Mouse (Mus musculus) forebrain, postnatal 0 days (tissue): ENCODE results near the gene Klf15. TPM values are rescaled to one million over a fixed set of nuclear protein-coding genes. Genes with fewer than 3 reads are reported as not detected.

ENCODE experiments used
- ATAC-seq: fragments of 200-750 bp; cut with Nextera tagmentation; 2 replicates; pipeline ENCODE4 v1.8.0; 2017; ENCODE audit warnings: mild to moderate bottlenecking, moderate library complexity
- DNase-seq: peaks from one replicate; pipeline ENCODE4 v3.0.0-alpha.2; 2015
- H3K27ac ChIP-seq: fragments of 300-500 bp; sonication (generic); 2 replicates; pipeline ENCODE4 v1.5.1; 2014; ENCODE audit warnings: low read depth, mild to moderate bottlenecking, antibody characterized with exemption, low read length, moderate library complexity, mixed read lengths
- H3K27me3 ChIP-seq: fragments of 300-500 bp; sonication (generic); 2 replicates; pipeline ENCODE4 v1.6.1; 2014; ENCODE audit warnings: mild to moderate bottlenecking, low read length, mixed read lengths; ENCODE audit not compliant: insufficient read depth
- H3K36me3 ChIP-seq: fragments of 300-500 bp; sonication (generic); 2 replicates; pipeline ENCODE4 v1.6.1; 2014; ENCODE audit warnings: mild to moderate bottlenecking, moderate library complexity; ENCODE audit not compliant: insufficient read depth
- H3K4me1 ChIP-seq: fragments of 300-500 bp; sonication (generic); 2 replicates; pipeline ENCODE4 v1.6.1; 2014; ENCODE audit warnings: antibody characterized with exemption; ENCODE audit not compliant: insufficient read depth
- H3K4me2 ChIP-seq: fragments of 300-500 bp; sonication (generic); 2 replicates; pipeline ENCODE4 v1.6.1; 2014; ENCODE audit warnings: low read depth, mild to moderate bottlenecking, moderate library complexity
- H3K4me3 ChIP-seq: fragments of 300-500 bp; sonication (generic); 2 replicates; pipeline ENCODE4 v1.5.1; 2014; ENCODE audit warnings: low read depth, low read length, mixed read lengths
- H3K9ac ChIP-seq: fragments of 300-500 bp; sonication (generic); 2 replicates; pipeline ENCODE4 v1.6.1; 2014; ENCODE audit warnings: mild to moderate bottlenecking
- H3K9me3 ChIP-seq: fragments of 300-500 bp; sonication (generic); 2 replicates; pipeline ENCODE4 v1.6.1; 2016; ENCODE audit warnings: low read length
- CTCF ChIP-seq: sonication (generic); IDR thresholded peaks from 2 replicates; pipeline ENCODE4 v1.5.1; 2016; ENCODE audit warnings: antibody characterized with exemption, control low read depth, low read depth
- WGBS: fragments of 180-500 bp; shearing (Covaris S2); extraction: QIAGEN DNeasy Blood & Tissue Kit; methylation state at CpG from one replicate; pipeline ENCODE4 v1.1.7; 2014; 5-methylcytosine and 5-hydroxymethylcytosine counted together
- polyA plus RNA-seq: library from polyadenylated mRNA; unstranded; fragments of >200 nt; fragmentation: Nextera tagmentation; extraction: Ambion mirVana; gene quantifications from 2 replicates; pipeline ENCODE4 v1.2.1, GENCODE M21; 2015
- total RNA-seq: library from RNA; depleted of rRNA; stranded (reverse); fragments of >200 nt; gene quantifications from 2 replicates; pipeline ENCODE4 v1.2.3, GENCODE M21; 2014

Gene Klf15
- total and polyA plus RNA-seq, 2 experiments from 2014 or later = 17.5 to 24.6 TPM

DNA sequence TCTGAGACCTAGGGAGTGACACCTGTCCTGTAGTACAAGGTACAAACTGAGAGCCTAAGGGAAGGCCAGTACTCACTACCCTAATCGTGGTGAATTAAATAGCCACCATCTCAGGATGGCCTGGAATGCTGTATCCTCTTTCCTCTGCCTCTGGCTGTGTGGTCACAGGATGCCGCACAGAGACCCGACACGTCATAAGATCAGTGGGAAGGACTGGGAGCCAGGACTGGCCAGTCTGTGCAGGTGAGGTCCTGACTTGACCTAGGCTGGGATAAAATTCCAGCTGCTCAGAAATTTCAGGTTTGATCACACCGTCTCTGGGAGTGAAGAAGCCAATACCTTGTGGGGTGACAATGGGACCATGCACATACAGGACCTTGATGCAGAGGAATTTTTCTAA lies 10.9 kb upstream of the Klf15 start:
- Histone ChIP-seq H3K27ac (no peak overlapping the region), H3K4me2 (no peak overlapping the region), H3K9me3 (no peaks in the 10 kb centered on the region), H3K4me3 (no peak overlapping the region), H3K9ac (no peak overlapping the region), H3K36me3 (no peaks in the 10 kb centered on the region), H3K27me3 (no peaks in the 10 kb centered on the region), H3K4me1 (no peaks in the 10 kb centered on the region)
- DNase-seq (no peak), ATAC-seq (no peak)
- WGBS = 89% methylated on average over 5 of the region's 5 CpGs
- no peak for TF ChIP-seq CTCF

DNA sequence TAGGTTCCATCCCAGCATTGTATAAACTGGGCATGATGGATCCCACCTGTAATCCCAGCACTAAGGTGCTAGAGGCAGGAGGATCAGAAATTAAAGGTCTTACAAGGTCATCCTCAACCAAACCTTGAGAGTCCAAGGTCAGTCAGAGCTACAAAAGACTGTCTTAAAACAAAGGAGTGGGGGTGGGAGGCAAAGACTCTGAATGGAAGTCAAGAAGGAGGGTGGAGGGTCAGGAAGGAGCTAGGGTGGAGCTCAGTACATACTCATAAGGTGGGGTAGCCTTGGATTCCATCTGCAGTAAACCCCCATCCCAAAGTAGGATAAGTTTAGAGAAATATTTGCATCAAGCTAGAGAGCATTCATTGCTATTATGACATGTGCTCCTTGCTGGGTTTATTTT lies 9.8 kb upstream of the Klf15 start:
- Histone ChIP-seq H3K4me3 (no peak overlapping the region), H3K27me3 (no peaks in the 10 kb centered on the region), H3K4me2 (no peak overlapping the region), H3K36me3 (no peaks in the 10 kb centered on the region), H3K4me1 (no peaks in the 10 kb centered on the region), H3K9me3 (no peaks in the 10 kb centered on the region), H3K27ac (no peak overlapping the region), H3K9ac (no peak overlapping the region)
- ATAC-seq = no peak
- no peak for DNase-seq
- TF ChIP-seq CTCF = no peak

DNA sequence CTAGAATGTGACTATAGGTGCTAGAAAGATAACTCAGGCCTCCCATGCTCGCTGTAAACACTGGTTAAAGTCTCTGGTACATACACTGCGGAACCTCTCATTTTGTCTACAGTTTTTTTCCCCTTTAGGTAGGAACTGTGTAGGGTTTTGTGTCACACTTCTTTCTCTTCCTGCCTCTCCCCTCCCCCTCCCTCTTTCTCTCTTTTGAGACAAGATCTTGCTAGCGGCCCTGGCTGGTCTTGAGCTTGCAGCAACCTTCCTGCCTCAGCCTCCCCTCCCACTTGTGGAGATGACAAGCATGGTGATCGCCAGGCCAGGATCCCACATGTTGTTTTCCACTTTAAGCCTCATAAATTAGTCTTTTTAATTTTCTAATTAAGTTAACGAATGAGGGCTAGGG lies 8.6 kb upstream of the Klf15 start:
- TF ChIP-seq CTCF = no peak
- no peak for ATAC-seq
- Histone ChIP-seq H3K4me2 (no peak overlapping the region), H3K27ac (no peak overlapping the region), H3K9ac (no peak overlapping the region), H3K36me3 (no peaks in the 10 kb centered on the region), H3K4me3 (no peak overlapping the region), H3K9me3 (no peaks in the 10 kb centered on the region), H3K27me3 (no peaks in the 10 kb centered on the region), H3K4me1 (no peaks in the 10 kb centered on the region)
- no peak for DNase-seq
- 81% methylated on average over 5 of the region's 5 CpGs for WGBS

DNA sequence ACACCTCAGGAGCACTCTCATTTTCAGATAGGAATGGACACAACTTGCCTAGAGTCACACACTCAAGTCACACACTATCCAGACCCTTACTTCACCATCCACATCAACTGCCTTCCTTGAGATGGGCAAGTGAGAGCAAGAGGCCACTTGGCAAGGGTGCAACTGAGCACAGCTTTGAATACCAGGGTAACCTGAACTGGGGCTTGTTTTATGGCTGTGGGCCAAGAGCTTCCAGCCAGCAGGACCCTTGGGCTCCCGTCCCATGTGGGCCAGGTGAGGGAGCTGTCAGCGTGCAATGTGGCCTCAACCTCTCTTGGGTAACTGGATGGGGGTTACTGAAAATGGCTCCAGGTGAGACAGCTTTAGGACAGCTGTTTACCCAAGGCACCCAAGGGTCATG lies 5.0 kb upstream of the Klf15 start:
- no peak overlapping the region for H3K9ac ChIP-seq
- peaks cover 5% of the 10 kb centered on the region; the same call in 1 of the 2 replicates for H3K27me3 ChIP-seq
- no peak for DNase-seq
- H3K4me2 ChIP-seq = no peak overlapping the region
- H3K4me3 ChIP-seq = no peak overlapping the region
- no peaks in the 10 kb centered on the region for H3K4me1 ChIP-seq
- H3K36me3 ChIP-seq = no peaks in the 10 kb centered on the region
- no peak overlapping the region for H3K27ac ChIP-seq
- no peak for ATAC-seq
- WGBS = 59% methylated on average over 2 of the region's 2 CpGs
- TF ChIP-seq CTCF = no peak
- no peaks in the 10 kb centered on the region for H3K9me3 ChIP-seq

DNA sequence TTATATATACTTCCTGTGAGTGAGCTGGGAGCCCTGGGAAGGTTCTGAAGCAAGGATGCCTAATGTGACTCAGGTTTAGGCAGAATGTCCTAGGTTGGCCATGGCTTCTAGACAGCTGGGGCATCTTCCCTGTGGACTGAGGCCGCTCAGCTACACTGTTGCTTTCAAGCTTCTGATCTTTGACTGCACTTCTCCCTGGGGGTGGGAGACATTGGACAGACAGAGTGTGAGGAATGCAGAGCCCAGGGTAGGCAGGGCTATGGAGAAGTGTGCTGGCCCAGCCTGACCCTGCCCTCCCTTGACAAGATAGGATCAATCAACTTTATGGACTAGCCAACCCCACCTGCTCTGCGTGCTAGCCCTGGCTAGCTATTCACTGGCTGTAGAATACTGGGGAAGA lies 1.2 kb upstream of the Klf15 start:
- Histone ChIP-seq H3K4me3 (no peak overlapping the region), H3K9me3 (no peaks in the 10 kb centered on the region), H3K4me1 (0 out of 2 replicates have a peak, but pooled peaks cover 10% of the 10 kb centered on the region), H3K9ac (no peak overlapping the region), H3K27ac (no peak overlapping the region), H3K4me2 (no peak overlapping the region), H3K27me3 (peaks cover 5% of the 10 kb centered on the region; the same call in 1 of the 2 replicates), H3K36me3 (no peaks in the 10 kb centered on the region)
- ATAC-seq (no peak), DNase-seq (no peak)
- TF ChIP-seq CTCF = no peak
- 70% methylated on average over 2 of the region's 2 CpGs for WGBS

DNA sequence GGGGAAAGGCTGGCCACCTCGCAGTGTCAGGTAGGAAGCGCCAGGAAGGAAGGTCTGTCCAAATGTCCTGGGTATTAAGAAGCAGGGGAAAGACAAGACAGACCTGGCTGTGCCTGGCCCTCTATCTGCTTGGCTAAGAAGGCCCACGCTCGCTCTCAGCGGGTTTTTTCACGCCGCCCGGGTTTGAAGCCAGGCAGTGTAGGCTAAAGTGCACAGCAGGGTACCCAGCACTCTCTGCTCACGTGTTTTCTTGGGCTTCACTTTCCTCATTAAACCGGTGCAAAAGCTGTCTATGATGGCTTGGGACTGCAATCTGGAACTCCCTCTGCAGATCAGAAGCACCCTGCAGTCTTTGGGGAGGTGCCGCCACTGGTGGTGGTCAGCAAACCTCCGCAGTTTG lies 605 bp upstream of the Klf15 start:
- Histone ChIP-seq H3K27me3 (peaks cover 5% of the 10 kb centered on the region; the same call in 1 of the 2 replicates), H3K4me1 (0 out of 2 replicates have a peak, but pooled peaks cover 10% of the 10 kb centered on the region), H3K36me3 (no peaks in the 10 kb centered on the region), H3K4me3 (peak overlapping the region; percentile 63), H3K9ac (peak overlapping the region; percentile 72; the same call in 1 of the 2 replicates), H3K27ac (no peak overlapping the region), H3K9me3 (no peaks in the 10 kb centered on the region), H3K4me2 (peak overlapping the region; percentile 98)
- 18% methylated on average over 12 of the region's 12 CpGs for WGBS
- ATAC-seq (peak; percentile 2; the same call in 1 of the 2 replicates), DNase-seq (no peak)
- TF ChIP-seq CTCF = 0 out of 2 replicates have a peak, but pooled peaks have one; percentile 2

DNA sequence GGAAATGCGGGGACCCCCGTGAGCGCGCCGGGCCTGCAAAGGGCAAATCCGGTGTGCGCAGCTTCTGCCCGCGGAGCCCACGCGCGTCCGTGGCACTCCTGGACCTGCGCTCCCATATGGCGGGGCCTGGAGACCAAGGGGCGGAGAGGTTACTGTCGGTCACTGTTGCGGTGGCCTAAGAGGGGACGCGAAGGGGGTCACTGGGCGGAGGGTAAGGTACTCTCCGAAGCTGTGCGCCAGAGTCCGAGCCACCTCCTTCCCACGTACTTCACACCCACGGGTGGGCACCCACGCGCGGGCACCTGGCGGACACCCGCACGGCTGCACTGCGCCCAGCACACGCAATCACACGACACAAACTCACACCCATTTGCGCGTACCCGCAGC lies 458 bp downstream of the Klf15 start:
- Histone ChIP-seq H3K27ac (peak overlapping the region; percentile 68), H3K27me3 (peaks cover 5% of the 10 kb centered on the region; the same call in 1 of the 2 replicates), H3K4me2 (peak overlapping the region; percentile 98), H3K36me3 (no peaks in the 10 kb centered on the region), H3K4me3 (peak overlapping the region; percentile 63), H3K4me1 (0 out of 2 replicates have a peak, but pooled peaks cover 10% of the 10 kb centered on the region), H3K9ac (peak overlapping the region; percentile 72), H3K9me3 (no peaks in the 10 kb centered on the region)
- DNase-seq (peak; percentile 20), ATAC-seq (no peak; the same call in 1 of the 2 replicates)
- 1% methylated on average over 38 of the region's 38 CpGs for WGBS
- no peak for TF ChIP-seq CTCF
